Mouse (Mus musculus) sigmoid colon, adult 10 weeks (tissue): ENCODE data around the gene Tceanc2. TPM values are rescaled to one million over a fixed set of nuclear protein-coding genes. Genes with fewer than 3 reads are reported as not detected.

Experiments used
- polyA plus RNA-seq: library from polyadenylated mRNA; stranded (reverse); fragments of 350-450 nt; fragmentation: Illumina TruSeq; extraction: RNeasy Lipid Tissue Mini Kit (QIAGEN cat#74804); gene quantifications from one replicate; pipeline ENCODE4 v1.2.3, GENCODE M21; 2014; ENCODE audit warnings: low read depth, low replicate concordance

Gene Tceanc2
- polyA plus RNA-seq, result 43.5 TPM

GRCm38 (mm10) chr4:107178830-107179490 is at the start of gene Tceanc2:
TSS of gene Tceanc2 (minus strand) at chr4:107179116.

GRCm38 (mm10) chr4:107208880-107209279 is 30.0 kb upstream of the Tceanc2 start, which contains the start of gene Ldlrad1:
TSS of gene Ldlrad1 (plus strand) at chr4:107209180.

GRCm38 (mm10) chr4:107178182-107178829 is 610 bp downstream of the Tceanc2 start, which contains the start of gene Tmem59:
TSS of gene Tmem59 (plus strand) at chr4:107178399.

GRCm38 (mm10) chr4:107096841-107097373 is 82.0 kb downstream of the Tceanc2 start, which contains the start of gene Cdcp2:
TSS of gene Cdcp2 (plus strand) at chr4:107096891.

Other genes with a start within 250 kb of the Tceanc2 start
- 33.4 TPM for gene Mrpl37, start 112.2 kb downstream of the Tceanc2 start, polyA plus RNA-seq
- 1.5 TPM for gene Cyb5rl, start 112.1 kb downstream of the Tceanc2 start, polyA plus RNA-seq
- gene Cdcp2, start 82.2 kb downstream of the Tceanc2 start, polyA plus RNA-seq, result not detected
- 1,156 TPM for gene Tmem59, start 717 bp downstream of the Tceanc2 start, polyA plus RNA-seq
- gene Ldlrad1, start 30.1 kb upstream of the Tceanc2 start, polyA plus RNA-seq, result not detected
- gene Lrrc42, start 74.4 kb upstream of the Tceanc2 start, polyA plus RNA-seq, result 95.1 TPM
- 130 TPM for gene Hspb11, start 74.5 kb upstream of the Tceanc2 start, polyA plus RNA-seq
- 111 TPM for gene Dio1, start 128.1 kb upstream of the Tceanc2 start, polyA plus RNA-seq
- 101 TPM for gene Yipf1, start 135.2 kb upstream of the Tceanc2 start, polyA plus RNA-seq
- gene Ndc1, start 188.7 kb upstream of the Tceanc2 start, polyA plus RNA-seq, result 12.8 TPM